8 mouse cellular contexts compared by ENCODE assay signal in the genomic region with DNA sequence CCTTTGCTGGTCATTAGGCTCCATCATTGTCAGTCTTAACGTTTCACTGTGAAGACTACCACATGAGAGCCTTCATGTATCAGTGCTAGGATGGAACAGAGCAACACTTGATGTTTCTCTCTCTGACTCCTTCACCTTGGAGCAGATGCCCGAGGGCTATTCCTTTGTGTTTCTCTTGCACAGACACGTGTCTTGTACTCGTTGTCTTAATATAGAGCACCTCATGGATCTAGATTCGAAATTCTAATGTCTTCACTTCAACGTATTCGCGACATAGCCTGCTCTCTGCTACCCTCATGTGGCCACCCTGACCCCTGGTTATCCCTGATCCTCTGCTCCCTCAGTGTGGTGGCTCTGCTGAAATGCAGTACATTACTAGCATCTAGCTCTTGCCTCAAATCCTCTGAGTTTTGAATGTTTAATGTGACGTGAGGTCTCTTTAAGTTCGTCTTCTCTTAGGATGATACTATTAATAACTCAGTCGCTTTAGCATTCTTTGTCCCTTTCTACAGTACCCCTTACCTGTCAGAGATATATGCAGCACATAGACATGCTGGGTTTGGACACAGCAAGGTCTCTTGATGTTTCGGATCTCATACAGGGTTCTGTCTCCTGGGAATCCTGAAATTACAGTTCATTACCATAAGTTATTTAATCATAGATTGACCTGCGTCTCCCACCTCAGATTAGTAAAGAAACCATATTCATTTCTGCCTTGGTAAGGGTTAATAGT. TPM values are rescaled to one million over a fixed set of nuclear protein-coding genes. Genes with fewer than 3 reads are reported as not detected.
DNase-seq lines count a peak whose midpoint lies in the region; ATAC-seq and TF ChIP-seq lines count a peak whose summit lies in the region.

No protein-coding gene starts in this region.

- no peak for TF ChIP-seq EP300 in ES-Bruce4 (IDR thresholded peaks at IDR 0.05; ENCODE audit: insufficient read depth, low read depth, low read length)

- no peaks in the 10 kb centered on the region for H3K27me3 ChIP-seq in ES-Bruce4 (ENCODE audit: control insufficient read depth, insufficient read depth, low read length, poor library complexity, severe bottlenecking)
- no peaks in the 10 kb centered on the region; the same call in 1 of the 2 replicates for H3K27me3 ChIP-seq in liver, embryonic 15.5 days
- H3K27me3 ChIP-seq in neural tube, embryonic 15.5 days (replicated peaks) = no peaks in the 10 kb centered on the region

- ATAC-seq in granulocyte monocyte progenitor cell, adult 5-6 weeks (replicated peaks; ENCODE audit: poor library complexity, severe bottlenecking) = peak; percentile 86
- ATAC-seq in liver, embryonic 15.5 days (ENCODE audit: insufficient read depth) = peak; percentile 52; the same call in 1 of the 2 replicates
- peak; percentile 92 for ATAC-seq in neural tube, embryonic 15.5 days (ENCODE audit: low FRiP score)

- peak; percentile 98 for TF ChIP-seq CTCF in ES-Bruce4 (IDR thresholded peaks at IDR 0.05; ENCODE audit: low read depth, low read length)

- no peaks in the 10 kb centered on the region for H3K36me3 ChIP-seq in ES-Bruce4 (ENCODE audit: control insufficient read depth, insufficient read depth, low read length, poor library complexity, severe bottlenecking)
- H3K36me3 ChIP-seq in liver, embryonic 15.5 days (replicated peaks) = no peaks in the 10 kb centered on the region
- H3K36me3 ChIP-seq in neural tube, embryonic 15.5 days = no peaks in the 10 kb centered on the region

- WGBS in liver, embryonic 15.5 days (ENCODE audit: insufficient replicate concordance) = 25% methylated on average over 13 of the region's 13 CpGs
- WGBS in neural tube, embryonic 15.5 days = 26% methylated on average over 13 of the region's 13 CpGs

- no peaks in the 10 kb centered on the region for H3K9me3 ChIP-seq in ES-Bruce4 (replicated peaks; ENCODE audit: control insufficient read depth, insufficient read depth, low read length, poor library complexity, severe bottlenecking)
- no peaks in the 10 kb centered on the region for H3K9me3 ChIP-seq in liver, embryonic 15.5 days (replicated peaks)
- H3K9me3 ChIP-seq in neural tube, embryonic 15.5 days (replicated peaks) = no peaks in the 10 kb centered on the region

- no peak for TF ChIP-seq POLR2A in ES-Bruce4 (IDR thresholded peaks at IDR 0.05; ENCODE audit: insufficient read depth, low read length)

- DNase-seq in adrenal gland, adult 2 months = peak; percentile 51
- DNase-seq in embryo, embryonic 10.5 days (ENCODE audit: low spot score) = peak; percentile 76
- peak; percentile 78 for DNase-seq in layer of hippocampus, adult 11-12 months (ENCODE audit: low spot score)
- no peak for DNase-seq in adipocyte (ENCODE audit: low spot score)

- no peak overlapping the region for H3K4me3 ChIP-seq in ES-Bruce4 (ENCODE audit: low read depth, low read length)
- H3K4me3 ChIP-seq in liver, embryonic 15.5 days (replicated peaks) = no peak overlapping the region
- no peak overlapping the region for H3K4me3 ChIP-seq in neural tube, embryonic 15.5 days (replicated peaks)

- H3K9ac ChIP-seq in ES-Bruce4 (ENCODE audit: low read depth, poor library complexity, severe bottlenecking) = no peak overlapping the region
- no peak overlapping the region for H3K9ac ChIP-seq in liver, embryonic 15.5 days
- H3K9ac ChIP-seq in neural tube, embryonic 15.5 days (replicated peaks) = no peak overlapping the region

- no peak overlapping the region for H3K4me2 ChIP-seq in liver, embryonic 15.5 days
- H3K4me2 ChIP-seq in neural tube, embryonic 15.5 days = peak overlapping the region; percentile 36

- H3K27ac ChIP-seq in ES-Bruce4 (ENCODE audit: insufficient read depth, low read length) = no peak overlapping the region
- H3K27ac ChIP-seq in liver, embryonic 15.5 days (replicated peaks) = no peak overlapping the region
- no peak overlapping the region for H3K27ac ChIP-seq in neural tube, embryonic 15.5 days (replicated peaks)

- H3K4me1 ChIP-seq in ES-Bruce4 (ENCODE audit: control insufficient read depth, insufficient read depth, low read length) = no peaks in the 10 kb centered on the region
- H3K4me1 ChIP-seq in liver, embryonic 15.5 days (replicated peaks) = no peaks in the 10 kb centered on the region
- H3K4me1 ChIP-seq in neural tube, embryonic 15.5 days = peaks cover 3% of the 10 kb centered on the region; the same call in 1 of the 2 replicates

RNA-seq across cellular contexts. Expression of a gene that starts 10.1 kb away (rescaled TPM):
- 0.44 and 0.70 TPM in 2 replicates for polyA plus RNA-seq in ES-Bruce4 (2011; ENCODE audit: insufficient read depth, insufficient read length, low read depth, missing spikeins)
- total RNA-seq in adrenal gland, adult 2 months (2021) = 1 to 10 TPM; 3.9 to 6.1 TPM
- polyA plus RNA-seq in adrenal gland, adult 2 months (2012; rRNA removed) = 6.8 and 9.3 TPM in 2 replicates
- total RNA-seq in granulocyte monocyte progenitor cell, adult 5-6 weeks (2014; fragmentation: Nextera tagmentation) = not detected in 2 replicates
- 0.26 TPM in 1 of 2 replicates, not detected in the other for total RNA-seq in granulocyte monocyte progenitor cell, adult 5-6 weeks (2017)
- 1.7 and 2.0 TPM in 2 replicates for polyA plus RNA-seq in liver, embryonic 15.5 days (2015; fragmentation: Nextera tagmentation; extraction: Ambion mirVana)
- polyA plus RNA-seq in neural tube, embryonic 15.5 days (2015; fragmentation: Nextera tagmentation; extraction: Ambion mirVana) = 61.0 and 91.8 TPM in 2 replicates

RNA-seq across cellular contexts. Expression of a gene that starts 26.9 kb away (rescaled TPM):
- 38.9 and 49.8 TPM in 2 replicates for polyA plus RNA-seq in ES-Bruce4 (2011; ENCODE audit: insufficient read depth, insufficient read length, low read depth, missing spikeins)
- under 1 TPM; 0.55 to 0.78 TPM for total RNA-seq in adrenal gland, adult 2 months (2021)
- 0.15 and 0.20 TPM in 2 replicates for polyA plus RNA-seq in adrenal gland, adult 2 months (2012; rRNA removed)
- total RNA-seq in granulocyte monocyte progenitor cell, adult 5-6 weeks (2014; fragmentation: Nextera tagmentation) = 59.1 and 67.7 TPM in 2 replicates
- 80.6 and 90.7 TPM in 2 replicates for total RNA-seq in granulocyte monocyte progenitor cell, adult 5-6 weeks (2017)
- polyA plus RNA-seq in liver, embryonic 15.5 days (2015; fragmentation: Nextera tagmentation; extraction: Ambion mirVana) = 3.3 and 4.2 TPM in 2 replicates
- 2.2 and 3.2 TPM in 2 replicates for polyA plus RNA-seq in neural tube, embryonic 15.5 days (2015; fragmentation: Nextera tagmentation; extraction: Ambion mirVana)

RNA-seq across cellular contexts. Expression of a gene that starts 44.0 kb away (rescaled TPM):
- polyA plus RNA-seq in ES-Bruce4 (2011; ENCODE audit: insufficient read depth, insufficient read length, low read depth, missing spikeins) = not detected in 2 replicates
- total RNA-seq in adrenal gland, adult 2 months (2021) = 1 to 10 TPM; 1.1 to 2.0 TPM
- 2.1 and 4.5 TPM in 2 replicates for polyA plus RNA-seq in adrenal gland, adult 2 months (2012; rRNA removed)
- not detected in 2 replicates for total RNA-seq in granulocyte monocyte progenitor cell, adult 5-6 weeks (2014; fragmentation: Nextera tagmentation)
- total RNA-seq in granulocyte monocyte progenitor cell, adult 5-6 weeks (2017) = not detected in 2 replicates
- polyA plus RNA-seq in liver, embryonic 15.5 days (2015; fragmentation: Nextera tagmentation; extraction: Ambion mirVana) = 74.7 and 83.3 TPM in 2 replicates
- 17.7 and 18.2 TPM in 2 replicates for polyA plus RNA-seq in neural tube, embryonic 15.5 days (2015; fragmentation: Nextera tagmentation; extraction: Ambion mirVana)
